Mouse (Mus musculus) small intestine, adult 2 months (tissue): ENCODE measurements around the gene Armc9. TPM values are rescaled to one million over a fixed set of nuclear protein-coding genes. Genes with fewer than 3 reads are reported as not detected.

Source experiments
- H3K27ac ChIP-seq: fragments of 200-500 bp; 2 replicates; pipeline ENCODE4 v1.5.1; 2012; ENCODE audit warnings: low read depth, low read length, control low read depth, inconsistent platforms; ENCODE audit not compliant: insufficient read depth
- H3K27me3 ChIP-seq: fragments of 200-500 bp; 2 replicates; pipeline ENCODE4 v1.6.1; 2012; ENCODE audit warnings: mild to moderate bottlenecking, moderate library complexity, low read length, inconsistent platforms; ENCODE audit not compliant: control insufficient read depth, insufficient read depth
- H3K36me3 ChIP-seq: fragments of 200-500 bp; 2 replicates; pipeline ENCODE4 v1.6.1; 2012; ENCODE audit warnings: mild to moderate bottlenecking, low read length, control low read depth, inconsistent platforms; ENCODE audit not compliant: control insufficient read depth, insufficient read depth
- H3K4me1 ChIP-seq: fragments of 200-500 bp; 2 replicates; pipeline ENCODE4 v1.6.1; 2012; ENCODE audit warnings: low read length, inconsistent platforms, mixed read lengths; ENCODE audit not compliant: control insufficient read depth, insufficient read depth, insufficient read length
- H3K4me3 ChIP-seq: fragments of 200-500 bp; 2 replicates; pipeline ENCODE4 v1.5.1; 2012; ENCODE audit warnings: low read depth, mild to moderate bottlenecking, control low read depth, inconsistent platforms, low read length, moderate library complexity
- CTCF ChIP-seq: fragments of 200-500 bp; IDR thresholded peaks from 2 replicates; pipeline ENCODE4 v1.5.1; 2012; ENCODE audit warnings: low read depth, mild to moderate bottlenecking, control low read depth, inconsistent platforms, low read length, moderate library complexity, mixed read lengths; ENCODE audit not compliant: insufficient replicate concordance, insufficient read length; ENCODE audit errors: extremely low read depth
- POLR2A ChIP-seq: fragments of 200-500 bp; IDR thresholded peaks from 2 replicates; pipeline ENCODE4 v1.6.1; 2012; ENCODE audit warnings: low read depth, mild to moderate bottlenecking, control low read depth, inconsistent platforms, low read length, moderate library complexity
- WGBS: fragments of 180-500 bp; shearing (Covaris S2); methylation state at CpG from one replicate; pipeline ENCODE4 v1.1.7; 2018; 5-methylcytosine and 5-hydroxymethylcytosine counted together
- polyA plus RNA-seq: library from polyadenylated mRNA; depleted of rRNA; stranded (reverse); fragments of >200 nt; gene quantifications from 2 replicates; pipeline ENCODE4 v1.2.3, GENCODE M21; 2012

The Armc9 gene
- polyA plus RNA-seq, 1 experiment, result 1.4 TPM

DNA sequence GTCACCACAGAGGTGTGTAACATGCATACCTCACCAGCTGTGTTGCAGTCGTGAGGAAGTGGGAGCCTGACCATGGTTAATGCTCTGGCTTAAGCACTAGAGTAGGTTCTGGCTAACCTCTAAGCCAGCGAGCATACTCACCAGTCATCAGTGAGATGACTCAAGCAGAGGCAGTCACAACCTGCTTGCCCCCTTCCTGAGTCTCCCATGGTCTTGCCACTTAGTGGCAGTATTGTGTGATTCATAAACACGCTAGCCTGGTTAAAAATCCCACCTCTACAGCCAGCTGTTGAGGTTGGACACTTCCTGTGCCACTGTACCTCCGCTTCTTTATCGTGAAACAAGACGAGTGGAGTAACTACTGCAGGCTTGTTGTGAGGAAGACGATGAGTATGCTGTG, 32.2 kb downstream of the Armc9 start:
- TF ChIP-seq CTCF, result no peak
- TF ChIP-seq POLR2A, result no peak
- 85% methylated on average over 7 of the region's 7 CpGs for WGBS
- no peaks in the 10 kb centered on the region for H3K36me3 ChIP-seq

DNA sequence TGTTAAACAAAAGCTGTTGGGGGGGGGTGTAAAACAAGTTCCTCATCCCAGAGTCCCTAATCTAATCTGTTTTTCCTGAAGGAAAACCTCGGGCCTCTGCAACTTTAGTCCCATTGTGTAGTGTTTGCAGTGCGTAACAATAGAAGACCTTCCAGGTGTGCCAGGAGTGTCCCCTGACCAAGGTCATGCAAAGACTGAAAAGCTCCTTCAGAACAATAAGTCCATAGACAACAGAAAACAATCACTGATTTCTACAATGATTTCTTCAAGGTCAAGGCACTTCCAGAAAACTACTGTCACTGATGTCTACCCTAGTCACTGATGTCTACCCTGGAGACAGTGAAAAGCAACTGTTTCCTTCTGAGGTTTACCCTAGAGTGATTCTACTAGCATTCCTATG, 33.3 kb downstream of the Armc9 start:
- Histone ChIP-seq H3K27me3 (no peaks in the 10 kb centered on the region), H3K27ac (no peak overlapping the region), H3K4me3 (no peak overlapping the region), H3K4me1 (peaks cover 5% of the 10 kb centered on the region; the same call in 1 of the 2 replicates), H3K36me3 (no peaks in the 10 kb centered on the region)
- TF ChIP-seq POLR2A, result no peak
- TF ChIP-seq CTCF, result no peak
- WGBS, result 38% methylated on average over 2 of the region's 2 CpGs

More for the DNA sequence above, 32.2 kb downstream of the Armc9 start:
- Histone ChIP-seq H3K27me3 (no peaks in the 10 kb centered on the region), H3K4me3 (no peak overlapping the region), H3K27ac (no peak overlapping the region), H3K4me1 (peaks cover 15% of the 10 kb centered on the region)

DNA sequence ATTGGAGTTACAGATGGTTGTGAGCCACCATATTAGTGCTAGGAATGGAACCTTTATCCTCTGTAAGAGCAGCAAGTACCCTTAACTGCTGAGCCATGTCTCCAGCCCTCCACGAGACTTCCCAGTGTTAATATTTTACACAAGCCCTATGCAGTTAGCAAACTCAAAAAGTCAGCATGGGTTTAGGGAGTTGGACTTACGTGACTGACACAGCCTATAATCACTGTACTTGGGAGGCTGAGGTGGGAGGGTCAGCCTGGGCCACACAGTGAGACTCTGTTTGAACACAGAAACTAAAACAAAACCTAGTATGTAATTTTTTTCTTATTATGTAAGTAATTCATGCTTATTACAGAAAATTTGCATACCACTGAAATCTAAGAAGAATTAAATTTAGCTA, 33.7 kb downstream of the Armc9 start:
- no peaks in the 10 kb centered on the region for H3K27me3 ChIP-seq
- TF ChIP-seq POLR2A (no peak), CTCF (no peak)
- H3K36me3 ChIP-seq, result no peaks in the 10 kb centered on the region
- 87% methylated on average over 2 of the region's 2 CpGs for WGBS
- H3K27ac ChIP-seq, result no peak overlapping the region
- H3K4me1 ChIP-seq, result peaks cover 1% of the 10 kb centered on the region; the same call in 1 of the 2 replicates
- H3K4me3 ChIP-seq, result no peak overlapping the region

DNA sequence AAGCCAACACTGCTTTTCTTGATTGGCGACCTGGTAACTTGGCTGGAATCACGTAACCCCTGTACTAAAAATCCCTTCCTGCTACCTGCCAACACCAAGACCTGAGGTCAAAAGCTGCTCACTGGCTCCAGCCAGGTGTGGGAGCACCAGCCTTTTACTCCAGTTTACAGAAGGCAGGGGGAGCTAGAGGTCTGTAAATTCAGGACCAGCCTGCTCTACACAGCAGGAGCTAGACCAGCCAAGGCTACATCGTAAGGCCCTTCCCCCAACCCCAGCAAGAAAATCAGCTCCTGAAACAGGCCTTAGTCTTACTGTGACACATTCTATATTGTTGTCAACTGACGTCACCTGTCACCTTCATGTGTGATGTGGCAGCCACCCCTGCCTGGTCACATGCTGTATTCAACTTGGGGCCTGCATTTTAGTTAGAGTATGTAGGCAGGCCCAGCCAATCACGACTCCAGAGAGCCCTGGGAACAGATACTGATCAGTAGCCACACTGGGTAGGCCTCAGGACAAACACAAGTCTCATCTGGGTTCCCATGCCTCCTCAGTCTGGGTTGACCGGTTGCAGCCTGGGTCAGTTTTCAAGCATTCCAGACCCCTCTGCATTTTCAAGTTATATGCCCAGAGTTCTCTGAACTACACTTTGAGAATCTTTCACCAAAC, 34.6 kb downstream of the Armc9 start:
- no peak for TF ChIP-seq POLR2A
- TF ChIP-seq CTCF, result peak; percentile 34; the same call in 1 of the 2 replicates
- no peaks in the 10 kb centered on the region for H3K36me3 ChIP-seq
- no peaks in the 10 kb centered on the region for H3K4me1 ChIP-seq
- H3K27ac ChIP-seq, result no peak overlapping the region
- H3K4me3 ChIP-seq, result no peak overlapping the region
- 74% methylated on average over 6 of the region's 6 CpGs for WGBS
- no peaks in the 10 kb centered on the region for H3K27me3 ChIP-seq

DNA sequence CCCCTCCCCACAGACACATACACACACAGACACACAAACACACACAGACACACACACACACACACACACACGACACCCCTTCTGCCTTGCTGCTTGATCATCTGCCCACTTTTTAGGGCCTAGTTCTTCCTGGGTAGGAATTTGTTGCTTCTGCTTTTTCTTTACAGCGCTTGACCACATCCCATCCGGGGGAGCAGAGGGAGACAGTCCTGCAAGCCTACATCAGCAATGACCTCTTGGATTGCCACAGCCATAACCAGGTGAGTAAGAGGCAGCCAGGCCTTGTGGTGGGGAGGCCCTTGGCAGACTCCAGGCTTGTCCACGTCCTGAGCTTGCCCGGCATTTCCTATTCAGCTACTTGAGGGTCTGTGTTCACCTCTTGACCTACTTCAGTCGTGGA, 36.3 kb downstream of the Armc9 start:
- WGBS, result 86% methylated on average over 6 of the region's 6 CpGs
- Histone ChIP-seq H3K27me3 (no peaks in the 10 kb centered on the region), H3K4me1 (no peaks in the 10 kb centered on the region), H3K27ac (no peak overlapping the region), H3K4me3 (no peak overlapping the region), H3K36me3 (no peaks in the 10 kb centered on the region)
- TF ChIP-seq CTCF, result no peak
- TF ChIP-seq POLR2A, result no peak

DNA sequence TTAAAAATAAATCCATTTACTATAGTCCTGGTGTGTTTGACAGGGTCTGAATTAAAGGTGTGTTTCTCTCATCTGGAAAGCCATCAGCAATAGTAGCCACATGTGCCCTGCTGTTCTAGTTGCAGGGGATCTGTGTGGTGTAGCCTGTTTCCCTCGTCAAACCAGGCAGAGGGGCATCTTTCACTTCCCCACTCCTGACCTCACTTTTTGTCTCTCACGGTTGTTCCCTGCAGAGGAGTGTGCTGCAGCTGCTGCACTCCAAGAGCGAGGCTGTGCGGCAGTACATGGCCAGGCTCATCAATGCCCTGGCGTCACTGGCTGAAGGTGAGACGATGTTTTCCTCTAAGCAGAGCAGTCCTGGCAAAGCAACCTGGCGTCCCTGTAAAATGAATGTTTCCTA, 39.5 kb downstream of the Armc9 start:
- no peaks in the 10 kb centered on the region for H3K4me1 ChIP-seq
- TF ChIP-seq CTCF (no peak), POLR2A (no peak)
- H3K27ac ChIP-seq, result no peak overlapping the region
- no peaks in the 10 kb centered on the region for H3K27me3 ChIP-seq
- H3K4me3 ChIP-seq, result no peak overlapping the region
- 83% methylated on average over 7 of the region's 7 CpGs for WGBS
- H3K36me3 ChIP-seq, result peaks cover 2% of the 10 kb centered on the region

DNA sequence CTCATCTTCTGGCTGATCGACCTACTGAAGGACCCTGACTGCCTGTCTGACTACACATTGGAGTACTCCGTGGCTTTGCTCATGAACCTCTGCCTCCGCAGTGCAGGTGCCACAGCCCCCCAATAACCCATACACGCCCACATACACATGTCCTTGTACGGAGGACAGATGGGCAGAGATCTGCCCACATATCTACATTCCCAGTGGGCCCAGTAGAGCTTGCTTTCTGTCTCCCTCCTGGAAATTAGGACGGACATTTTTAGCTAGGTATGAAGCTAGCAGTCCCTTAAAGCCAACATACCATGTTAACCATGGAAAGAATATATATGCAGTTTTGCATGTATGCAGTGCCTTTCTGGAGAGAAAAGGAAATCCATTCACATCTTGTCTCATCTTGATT, 43.7 kb downstream of the Armc9 start:
- peaks cover 2% of the 10 kb centered on the region for H3K36me3 ChIP-seq
- H3K27ac ChIP-seq, result no peak overlapping the region
- 90% methylated on average over 6 of the region's 6 CpGs for WGBS
- no peak for TF ChIP-seq POLR2A
- no peaks in the 10 kb centered on the region for H3K4me1 ChIP-seq
- no peak overlapping the region for H3K4me3 ChIP-seq
- no peaks in the 10 kb centered on the region for H3K27me3 ChIP-seq
